Mouse (Mus musculus): ENCODE measurements around the gene Stn1. TPM values are rescaled to one million over a fixed set of nuclear protein-coding genes. Genes with fewer than 3 reads are reported as not detected.
A peak's percentile ranks its signal among the peaks of the same experiment; 100 is the strongest.

Gene Stn1
- total RNA-seq, 2 experiments from 2014 or later: 23.0 to 27.5 TPM

DNA sequence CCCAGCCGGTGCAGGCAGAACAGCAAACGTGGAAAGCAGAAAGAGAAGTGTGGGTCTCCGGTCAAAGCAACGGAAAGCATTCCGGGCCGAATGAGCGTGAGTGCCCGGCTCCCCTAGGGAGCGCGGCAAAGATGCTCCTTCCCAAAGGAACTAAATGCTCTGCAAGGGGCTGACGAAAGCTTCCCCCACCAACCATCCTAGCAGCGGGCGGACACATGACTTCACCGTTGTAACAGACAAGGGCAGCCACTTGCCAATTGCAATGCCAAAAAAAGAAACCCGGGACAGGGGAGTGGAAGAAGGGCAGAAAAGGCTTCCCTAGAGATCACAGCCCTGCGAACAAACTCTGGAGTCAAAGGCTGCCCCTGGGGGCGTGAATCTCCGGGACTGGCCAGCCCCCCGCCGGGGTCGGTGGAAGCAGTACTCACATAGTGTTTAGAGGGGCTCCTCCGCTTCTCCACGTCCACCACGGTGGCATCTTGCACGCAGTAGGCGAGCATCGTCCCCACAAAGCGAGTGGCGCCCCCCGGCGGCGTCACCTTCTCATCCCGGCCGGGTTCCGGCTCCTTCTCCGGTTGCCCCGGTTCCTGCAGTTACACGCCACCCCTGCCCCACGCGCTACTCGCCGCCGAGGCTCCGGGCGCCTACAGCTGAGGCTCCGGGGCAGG lies 73.5 kb downstream of the Stn1 start:
- peak overlapping the region; percentile 64 for H3K27ac ChIP-seq
- intact Hi-C loops (cut with DNase I): no loop called here
- peak overlapping the region; percentile 74 for H3K4me3 ChIP-seq
- peak; percentile 68 for TF ChIP-seq CTCF (IDR thresholded peaks at IDR 0.05)
- peak; percentile 75 for DNase-seq (ENCODE audit: extremely low spot score in 1 of 2, low spot score in 2 of 2)

GRCm38 (mm10) chr19:47463206-47463605 lies 74.1 kb downstream of the Stn1 start:
- Histone ChIP-seq H3K4me3 (peak overlapping the region; percentile 74), H3K27ac (no peak overlapping the region)
- intact Hi-C loops (cut with DNase I): no loop called here
- no peak for DNase-seq (ENCODE audit: extremely low spot score in 1 of 2, low spot score in 2 of 2)
- no peak for TF ChIP-seq CTCF (IDR thresholded peaks at IDR 0.05)

GRCm38 (mm10) chr19:47462725-47463124 lies 74.6 kb downstream of the Stn1 start:
- H3K4me3 ChIP-seq: peak overlapping the region; percentile 74
- no peak for TF ChIP-seq CTCF (IDR thresholded peaks at IDR 0.05)
- intact Hi-C loops (cut with DNase I): no loop called here

DNA sequence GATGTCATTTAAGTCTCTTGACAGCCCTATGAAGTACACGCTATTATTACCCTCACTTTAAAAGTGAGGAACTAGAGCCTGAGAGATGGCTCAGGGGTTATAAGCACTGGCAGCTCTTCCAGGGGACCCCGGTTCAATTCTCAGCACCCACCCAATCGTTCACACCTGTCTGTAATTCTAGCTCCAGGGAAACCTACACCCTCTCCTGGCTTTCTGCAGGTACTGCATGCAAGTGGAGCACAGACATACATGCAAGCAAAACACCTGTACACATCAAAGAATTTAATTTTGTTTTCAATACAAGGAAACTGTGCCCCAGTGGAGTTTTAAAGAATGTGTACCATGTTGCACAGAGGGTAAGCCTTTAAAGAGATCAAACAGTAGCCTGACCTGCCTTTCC lies 75.5 kb downstream of the Stn1 start:
- intact Hi-C loops (cut with DNase I): no loop called here
- Histone ChIP-seq H3K4me3 (no peak overlapping the region), H3K27ac (no peak overlapping the region)
- TF ChIP-seq CTCF (IDR thresholded peaks at IDR 0.05): peak; percentile 25
- DNase-seq (ENCODE audit: extremely low spot score in 1 of 2, low spot score in 2 of 2): no peak

More at GRCm38 (mm10) chr19:47462725-47463124, 74.6 kb downstream of the Stn1 start:
- DNase-seq (ENCODE audit: extremely low spot score in 1 of 2, low spot score in 2 of 2): no peak
- H3K27ac ChIP-seq: no peak overlapping the region

DNA sequence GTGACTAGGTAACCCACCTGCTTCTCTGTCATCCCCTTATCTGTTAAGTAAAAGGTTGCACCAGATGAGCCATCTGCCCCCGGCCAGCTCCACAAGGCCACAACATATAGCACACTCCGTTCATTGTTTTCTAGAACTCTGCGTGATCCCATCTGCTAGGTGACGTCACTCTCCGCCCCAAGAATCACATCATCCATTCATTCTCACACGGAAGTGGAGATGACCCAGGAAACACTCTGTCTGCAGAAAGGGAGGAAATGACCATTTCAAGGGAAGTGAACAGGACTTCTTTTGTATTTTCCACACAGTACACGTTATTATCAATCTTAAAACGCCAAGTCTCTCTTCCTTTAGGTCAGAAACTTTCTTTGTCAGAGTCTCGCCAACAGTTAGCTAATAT lies 75.9 kb downstream of the Stn1 start:
- no peak for DNase-seq (ENCODE audit: extremely low spot score in 1 of 2, low spot score in 2 of 2)
- intact Hi-C loops (cut with DNase I): no loop called here

DNA sequence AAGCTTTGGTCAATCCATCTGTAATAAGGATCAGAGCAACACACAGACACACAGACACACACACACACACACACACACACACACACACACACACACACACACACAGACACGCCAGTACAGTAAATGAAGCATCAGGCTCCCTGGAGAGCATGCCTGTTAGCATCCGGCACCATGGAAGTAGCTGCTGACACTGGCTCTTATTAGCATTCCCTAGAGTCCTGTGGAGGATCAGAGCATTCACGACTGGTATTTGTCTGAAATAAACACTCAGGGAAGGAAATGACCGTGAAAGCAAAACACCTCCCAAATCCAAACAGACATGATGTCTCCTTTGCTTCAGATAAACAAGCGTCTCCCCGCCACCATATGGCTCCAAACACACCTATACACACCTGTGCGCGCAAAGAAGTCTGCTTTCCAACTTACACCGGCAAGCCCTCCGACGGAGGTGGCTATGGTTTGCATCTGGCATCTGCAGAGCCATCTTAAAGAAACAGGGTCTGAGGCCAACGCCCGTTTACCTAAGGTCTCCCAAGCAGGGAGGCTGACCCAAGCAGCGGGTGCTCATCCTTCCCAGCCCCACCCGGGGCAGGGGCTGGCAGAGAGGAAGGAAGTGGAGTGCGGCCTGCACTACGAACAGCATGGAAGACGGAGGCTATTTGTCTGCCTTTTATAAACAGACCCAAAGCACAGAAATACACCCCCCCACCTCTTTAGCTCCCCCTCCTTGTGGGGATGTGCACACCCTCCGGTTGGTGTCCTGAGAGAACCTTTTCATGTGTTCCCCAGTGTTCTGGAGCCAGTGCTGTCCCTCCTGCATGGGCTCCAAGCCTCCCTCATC lies 77.0 kb downstream of the Stn1 start:
- no peak for DNase-seq (ENCODE audit: extremely low spot score in 1 of 2, low spot score in 2 of 2)
- no peak overlapping the region for H3K27ac ChIP-seq
- intact Hi-C loops (cut with DNase I): no loop called here

More for the DNA sequence above, 75.9 kb downstream of the Stn1 start:
- Histone ChIP-seq H3K4me3 (no peak overlapping the region), H3K27ac (no peak overlapping the region)
- no peak for TF ChIP-seq CTCF (IDR thresholded peaks at IDR 0.05)

GRCm38 (mm10) chr19:47459214-47459613 lies 78.1 kb downstream of the Stn1 start:
- H3K27ac ChIP-seq: no peak overlapping the region
- no peak for TF ChIP-seq CTCF (IDR thresholded peaks at IDR 0.05)
- intact Hi-C loops (cut with DNase I): no loop called here
- H3K4me3 ChIP-seq: no peak overlapping the region
- DNase-seq (ENCODE audit: extremely low spot score in 1 of 2, low spot score in 2 of 2): no peak

More for the DNA sequence above, 77.0 kb downstream of the Stn1 start:
- H3K4me3 ChIP-seq: no peak overlapping the region
- no peak for TF ChIP-seq CTCF (IDR thresholded peaks at IDR 0.05)

GRCm38 (mm10) chr19:47458504-47459161 lies 78.7 kb downstream of the Stn1 start:
- no peak for TF ChIP-seq CTCF (IDR thresholded peaks at IDR 0.05)
- intact Hi-C loops (cut with DNase I): no loop called here
- no peak overlapping the region for H3K27ac ChIP-seq
- H3K4me3 ChIP-seq: no peak overlapping the region
- DNase-seq (ENCODE audit: extremely low spot score in 1 of 2, low spot score in 2 of 2): no peak

DNA sequence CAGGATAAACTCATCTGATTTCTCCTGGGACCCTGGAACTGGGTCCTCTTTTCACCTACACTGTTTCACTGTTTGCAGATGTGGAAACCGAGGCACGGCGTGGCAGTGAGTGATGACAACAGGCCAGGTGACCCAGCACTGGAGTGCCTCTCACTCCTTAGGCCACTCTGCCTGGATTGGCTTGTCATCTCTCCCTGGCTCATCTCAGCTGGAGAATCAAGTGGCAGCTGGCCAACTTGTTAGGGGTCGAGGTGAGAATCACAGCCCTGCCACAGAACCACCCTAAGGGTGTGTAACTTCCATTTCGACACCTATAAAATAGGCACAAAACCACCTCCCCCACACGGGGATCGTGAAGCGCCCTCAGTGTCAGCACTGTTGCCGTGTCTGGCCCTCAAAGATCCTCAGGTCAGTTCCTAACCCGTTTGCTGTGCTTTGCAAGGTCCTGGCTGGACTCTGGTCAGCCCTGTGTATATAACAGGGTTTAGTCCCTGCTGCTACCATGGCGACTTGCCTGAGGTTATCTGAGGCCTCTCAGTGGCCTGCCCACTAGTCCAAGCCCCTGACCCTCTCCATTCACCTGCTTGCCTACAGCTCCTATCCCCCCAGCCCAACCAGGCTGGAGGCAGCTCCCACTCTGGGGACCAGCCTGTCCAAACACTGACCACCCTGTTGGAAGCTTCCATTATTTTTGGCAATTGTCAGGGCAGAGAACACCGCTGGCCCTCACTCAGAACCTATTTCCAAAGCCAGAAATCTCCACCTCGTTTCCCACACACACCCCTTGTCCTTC lies 79.4 kb downstream of the Stn1 start:
- no peak for TF ChIP-seq CTCF (IDR thresholded peaks at IDR 0.05)
- no peak for DNase-seq (ENCODE audit: extremely low spot score in 1 of 2, low spot score in 2 of 2)
- intact Hi-C loops (cut with DNase I): no loop called here
- Histone ChIP-seq H3K27ac (no peak overlapping the region), H3K4me3 (no peak overlapping the region)

- TF ChIP-seq CTCF (IDR thresholded peaks at IDR 0.05): no peak
- intact Hi-C loops (cut with DNase I): no loop called here
- H3K4me3 ChIP-seq: no peak overlapping the region
- no peak for DNase-seq (ENCODE audit: extremely low spot score in 1 of 2, low spot score in 2 of 2)
- no peak overlapping the region for H3K27ac ChIP-seq
Observed at GRCm38 (mm10) chr19:47456021-47456420, 81.3 kb downstream of the Stn1 start.

DNA sequence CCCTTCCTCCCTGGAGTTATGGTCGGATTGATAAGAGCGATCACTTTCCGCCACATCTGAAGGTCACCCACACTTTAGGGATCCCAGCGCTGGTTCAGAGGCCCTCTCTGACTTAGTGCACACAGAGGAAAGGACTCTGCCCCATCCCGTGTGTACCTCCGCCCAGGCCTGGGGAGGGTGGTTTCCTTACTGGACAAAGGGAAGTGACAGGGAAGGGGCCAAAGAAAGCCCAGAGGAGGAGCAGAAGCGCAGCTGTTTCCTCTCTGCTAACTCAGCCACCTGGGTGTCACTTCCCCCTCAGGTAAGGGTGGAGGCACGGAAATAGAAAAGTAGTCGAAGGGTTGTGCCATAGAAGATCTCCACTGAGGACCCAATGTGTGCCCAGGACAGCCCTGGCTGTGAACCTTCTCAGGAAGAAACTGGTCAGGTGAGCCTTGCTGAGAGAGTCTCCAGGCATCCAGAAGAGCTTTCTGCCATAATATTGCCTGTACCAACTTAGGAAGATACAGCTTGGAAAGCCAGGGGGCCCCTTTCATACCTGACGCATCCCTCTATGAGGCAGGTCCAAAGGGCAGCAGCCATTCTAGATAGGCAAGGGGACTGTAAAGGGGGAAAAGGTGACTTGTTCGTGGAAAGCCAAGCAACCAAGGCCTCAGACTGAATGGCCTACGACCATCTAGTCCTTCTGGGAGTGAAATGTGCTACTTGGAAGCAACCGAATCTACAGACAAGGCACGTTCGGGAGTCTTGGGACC lies 82.1 kb downstream of the Stn1 start:
- Histone ChIP-seq H3K27ac (no peak overlapping the region), H3K4me3 (no peak overlapping the region)
- TF ChIP-seq CTCF (IDR thresholded peaks at IDR 0.05): no peak
- DNase-seq (ENCODE audit: extremely low spot score in 1 of 2, low spot score in 2 of 2): no peak
- intact Hi-C loops (cut with DNase I): no loop called here
